Comparison of ENCODE assay signal across 9 mouse cellular contexts in the genomic region with DNA sequence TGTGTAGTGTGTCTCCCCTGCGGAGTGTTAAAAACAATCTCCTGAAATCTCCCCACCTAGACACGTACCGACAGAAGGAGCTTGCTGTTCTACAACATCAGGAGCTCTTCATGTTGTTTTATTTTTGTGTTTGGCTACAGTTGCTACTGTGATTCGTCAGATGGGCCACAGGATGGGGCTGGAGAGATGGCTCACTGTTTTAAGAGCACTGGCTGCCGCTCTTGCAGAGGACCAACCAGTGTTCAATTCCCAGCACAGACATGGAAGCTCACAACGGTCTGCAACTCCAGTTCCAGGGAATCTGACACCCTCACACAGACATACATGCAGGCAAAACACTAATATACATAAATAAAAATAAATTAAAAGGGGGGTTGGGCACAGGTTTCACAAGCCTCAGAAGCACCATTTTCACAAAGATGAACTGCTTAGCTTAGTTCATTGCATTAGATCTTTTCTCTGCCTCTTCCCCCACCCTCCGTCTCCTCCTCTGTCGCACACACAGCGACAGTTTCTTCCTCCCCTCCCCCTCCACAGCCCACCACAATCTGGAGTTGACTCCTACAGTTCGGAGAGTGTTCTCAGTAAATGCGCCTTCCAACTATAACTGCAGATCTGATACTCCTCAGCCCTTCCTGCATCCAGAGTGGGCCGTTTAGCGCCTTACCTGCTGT. TPM values are rescaled to one million over a fixed set of nuclear protein-coding genes. Genes with fewer than 3 reads are reported as not detected.
DNase-seq lines count a peak whose midpoint lies in the region; ATAC-seq and TF ChIP-seq lines count a peak whose summit lies in the region.
"Had no signal": no experiment of that assay in that cellular context is flagged by ENCODE, and none has a peak within 500 bp of the region (broad histone marks: within the 10 kb centered on the region; RNA-seq: fewer than 3 reads in every experiment).

No protein-coding gene starts in this region.

- peak; percentile 26 for DNase-seq in cerebellum, adult 9-10 months
- no peak for DNase-seq in cerebellum, postnatal 4 days (ENCODE audit: low spot score in 2 of 2)
- DNase-seq in lung, postnatal 36 days: no peak
- DNase-seq in limb, embryonic 14.5 days (ENCODE audit: low spot score): no peak
- DNase-seq in splenic B cell, adult 2 months (ENCODE audit: low read depth, low spot score): peak; percentile 54
- no peak for DNase-seq in MN1 (ENCODE audit: low spot score)
- no peak for DNase-seq in adrenal gland, postnatal 4 days (ENCODE audit: low spot score in 2 of 2)

- no peaks in the 10 kb centered on the region for H3K27me3 ChIP-seq in lung, embryonic 16.5 days (ENCODE audit: control insufficient read depth, insufficient read depth, low read depth, low read length)
- no peaks in the 10 kb centered on the region for H3K27me3 ChIP-seq in limb, embryonic 14.5 days (ENCODE audit: control insufficient read depth, insufficient read depth, low read length)
- no peaks in the 10 kb centered on the region for H3K27me3 ChIP-seq in splenic B cell, adult 2 months (ENCODE audit: control insufficient read depth, insufficient read depth, low read length, poor library complexity, severe bottlenecking)
- H3K27me3 ChIP-seq: megakaryocyte, embryonic 14.5 days had no signal

- H3K36me3 ChIP-seq in lung, embryonic 16.5 days (ENCODE audit: control insufficient read depth, insufficient read depth, low read length): no peaks in the 10 kb centered on the region; the same call in 1 of the 2 replicates
- no peaks in the 10 kb centered on the region for H3K36me3 ChIP-seq in limb, embryonic 14.5 days (ENCODE audit: control insufficient read depth, insufficient read depth, low read length)
- H3K36me3 ChIP-seq in splenic B cell, adult 2 months (ENCODE audit: control insufficient read depth, insufficient read depth, low read length, poor library complexity, severe bottlenecking): no peaks in the 10 kb centered on the region

- H3K4me2 ChIP-seq in lung, embryonic 16.5 days (ENCODE audit: low read depth, low read length): peak overlapping the region; percentile 25; the same call in 1 of the 2 replicates
- peak overlapping the region; percentile 25 for H3K4me2 ChIP-seq in limb, embryonic 14.5 days (replicated peaks; ENCODE audit: low read depth, low read length, severe bottlenecking)

- H3K27ac ChIP-seq in lung, embryonic 16.5 days (ENCODE audit: low read length): no peak overlapping the region
- 0 out of 2 replicates have a peak overlapping the region, but pooled peaks have one; percentile 20 for H3K27ac ChIP-seq in limb, embryonic 14.5 days (replicated peaks; ENCODE audit: low read depth, low read length)

- peak overlapping the region; percentile 21; the same call in 1 of the 2 replicates for H3K9ac ChIP-seq in lung, embryonic 16.5 days (ENCODE audit: low read length)
- H3K9ac ChIP-seq in limb, embryonic 14.5 days (ENCODE audit: low read depth, low read length, severe bottlenecking): peak overlapping the region; percentile 12; the same call in 1 of the 2 replicates

- TF ChIP-seq POLR2A in limb, embryonic 14.5 days (IDR thresholded peaks at IDR 0.05; ENCODE audit: borderline replicate concordance, extremely low read depth, insufficient read depth, insufficient read length): no peak

- no peak for ATAC-seq in lung, embryonic 16.5 days (ENCODE audit: low read depth)
- ATAC-seq in limb, embryonic 14.5 days (ENCODE audit: low FRiP score, low read depth): no peak

- H3K9me3 ChIP-seq in lung, embryonic 16.5 days (ENCODE audit: control insufficient read depth, low read length): no peaks in the 10 kb centered on the region
- no peaks in the 10 kb centered on the region for H3K9me3 ChIP-seq in limb, embryonic 14.5 days (ENCODE audit: control insufficient read depth, low read length)
- H3K9me3 ChIP-seq: megakaryocyte, embryonic 14.5 days had no signal

- peaks cover 24% of the 10 kb centered on the region for H3K4me1 ChIP-seq in lung, embryonic 16.5 days (replicated peaks; ENCODE audit: control insufficient read depth, insufficient read depth, low read length)
- H3K4me1 ChIP-seq in limb, embryonic 14.5 days (ENCODE audit: control insufficient read depth, insufficient read depth, low read length): peaks cover 19% of the 10 kb centered on the region

- no peak overlapping the region for H3K4me3 ChIP-seq in lung, embryonic 16.5 days (ENCODE audit: low read length)
- 0 out of 2 replicates have a peak overlapping the region, but pooled peaks have one; percentile 2 for H3K4me3 ChIP-seq in limb, embryonic 14.5 days (replicated peaks; ENCODE audit: low read length)
- H3K4me3 ChIP-seq: megakaryocyte, embryonic 14.5 days had no signal

- WGBS in lung, embryonic 16.5 days: 27% methylated on average over 13 of the region's 13 CpGs
- 21% methylated on average over 13 of the region's 13 CpGs for WGBS in limb, embryonic 14.5 days

RNA-seq across cellular contexts. Expression of a gene that starts 6.0 kb away (rescaled TPM):
- polyA plus RNA-seq in lung, embryonic 16.5 days (2015; fragmentation: Nextera tagmentation; extraction: Ambion mirVana): 97.8 and 100 TPM in 2 replicates
- polyA plus RNA-seq in limb, embryonic 14.5 days (2012; rRNA removed): 197 and 217 TPM in 2 replicates
- 121 and 141 TPM in 2 replicates for polyA plus RNA-seq in limb, embryonic 14.5 days (2014; fragmentation: Nextera tagmentation; extraction: Ambion mirVana)
- 100 to 1,000 TPM; 225 to 226 TPM for total RNA-seq in adrenal gland, postnatal 4 days (2021)

RNA-seq across cellular contexts. Expression of a gene that starts 9.1 kb away (rescaled TPM):
- 11.8 and 12.7 TPM in 2 replicates for polyA plus RNA-seq in lung, embryonic 16.5 days (2015; fragmentation: Nextera tagmentation; extraction: Ambion mirVana)
- 13.1 and 20.2 TPM in 2 replicates for polyA plus RNA-seq in limb, embryonic 14.5 days (2012; rRNA removed)
- 16.8 and 19.0 TPM in 2 replicates for polyA plus RNA-seq in limb, embryonic 14.5 days (2014; fragmentation: Nextera tagmentation; extraction: Ambion mirVana)
- 10 to 100 TPM; 11.2 to 11.7 TPM for total RNA-seq in adrenal gland, postnatal 4 days (2021)

RNA-seq across cellular contexts. Expression of a gene that starts 14.7 kb away (rescaled TPM):
- polyA plus RNA-seq in lung, embryonic 16.5 days (2015; fragmentation: Nextera tagmentation; extraction: Ambion mirVana): 1.6 and 2.1 TPM in 2 replicates
- polyA plus RNA-seq in limb, embryonic 14.5 days (2012; rRNA removed): 0.31 and 0.54 TPM in 2 replicates
- 0.23 and 0.36 TPM in 2 replicates for polyA plus RNA-seq in limb, embryonic 14.5 days (2014; fragmentation: Nextera tagmentation; extraction: Ambion mirVana)
- total RNA-seq in adrenal gland, postnatal 4 days (2021): 1 to 10 TPM; 1.2 to 3.0 TPM

RNA-seq across cellular contexts. Expression of a gene that starts 24.5 kb away (rescaled TPM):
- 3.7 and 6.2 TPM in 2 replicates for polyA plus RNA-seq in lung, embryonic 16.5 days (2015; fragmentation: Nextera tagmentation; extraction: Ambion mirVana)
- polyA plus RNA-seq in limb, embryonic 14.5 days (2012; rRNA removed): 4.2 and 6.9 TPM in 2 replicates
- polyA plus RNA-seq in limb, embryonic 14.5 days (2014; fragmentation: Nextera tagmentation; extraction: Ambion mirVana): 2.4 and 2.7 TPM in 2 replicates
- 1 to 10 TPM; 1.9 to 3.8 TPM for total RNA-seq in adrenal gland, postnatal 4 days (2021)

RNA-seq across cellular contexts. Expression of a gene that starts 36.3 kb away (rescaled TPM):
- 0.23 and 1.0 TPM in 2 replicates for polyA plus RNA-seq in lung, embryonic 16.5 days (2015; fragmentation: Nextera tagmentation; extraction: Ambion mirVana)
- 1.0 and 1.7 TPM in 2 replicates for polyA plus RNA-seq in limb, embryonic 14.5 days (2012; rRNA removed)
- 0.70 and 0.85 TPM in 2 replicates for polyA plus RNA-seq in limb, embryonic 14.5 days (2014; fragmentation: Nextera tagmentation; extraction: Ambion mirVana)
- total RNA-seq in adrenal gland, postnatal 4 days (2021): under 1 TPM in 1 of 2 experiments, not detected in 1; 0.31 TPM

Comparison
In these comparisons a context has a peak if more than half of its experiments do, and no peak if none do; other contexts are left out.
1. DNase-seq: peak in cerebellum, adult 9-10 months (single experiment) and splenic B cell, adult 2 months (single experiment); none in cerebellum, postnatal 4 days (0 of 2), lung, postnatal 36 days (single experiment), limb, embryonic 14.5 days (single experiment), MN1 (single experiment) and adrenal gland, postnatal 4 days (0 of 2).